Mouse (Mus musculus) liver, embryonic 14.5 days (tissue): ENCODE measurements around the gene Cchcr1. TPM values are rescaled to one million over a fixed set of nuclear protein-coding genes. Genes with fewer than 3 reads are reported as not detected.

Source experiments
- ATAC-seq: fragments of 200-750 bp; cut with Nextera tagmentation; 2 replicates; pipeline ENCODE4 v1.8.0; 2017; ENCODE audit warnings: moderate number of reproducible peaks, mild to moderate bottlenecking, moderate library complexity; ENCODE audit not compliant: insufficient read depth
- DNase-seq, 3 experiments: peaks; one replicate each; pipeline ENCODE4 v3.0.0-alpha.2; 2012 to 2013; ENCODE audit warnings: low read depth in 3 of 3, low spot score in 3 of 3
- H3K27ac ChIP-seq: fragments of 300-500 bp; sonication (generic); 2 replicates; pipeline ENCODE4 v1.5.1; 2014; ENCODE audit warnings: moderate library complexity, mild to moderate bottlenecking, control low read depth, inconsistent platforms
- H3K27me3 ChIP-seq: fragments of 300-500 bp; sonication (generic); 2 replicates; pipeline ENCODE4 v1.6.1; 2014; ENCODE audit warnings: mild to moderate bottlenecking, low read length, moderate library complexity; ENCODE audit not compliant: control insufficient read depth, insufficient read depth
- H3K36me3 ChIP-seq: fragments of 300-500 bp; sonication (generic); replicated peaks from 2 replicates; pipeline ENCODE4 v1.6.1; 2014; ENCODE audit warnings: low read depth; ENCODE audit not compliant: control insufficient read depth, insufficient read depth
- H3K4me1 ChIP-seq, 2 experiments: fragments of 200-500 bp in 1 of 2; fragments of 300-500 bp in 1 of 2; sonication (generic) in 1 of 2; replicated peaks; 2 replicates each; pipeline ENCODE4 v1.6.1; 2012 to 2014; ENCODE audit warnings: antibody characterized with exemption in 1 of 2, inconsistent platforms in 1 of 2, low read length in 1 of 2; ENCODE audit not compliant: control insufficient read depth in 2 of 2, insufficient read depth in 2 of 2
- H3K4me2 ChIP-seq: fragments of 300-500 bp; sonication (generic); 2 replicates; pipeline ENCODE4 v1.6.1; 2014; ENCODE audit warnings: low read depth, mild to moderate bottlenecking, control low read depth, moderate library complexity
- H3K4me3 ChIP-seq, 2 experiments: fragments of 200-500 bp in 1 of 2; fragments of 300-500 bp in 1 of 2; sonication (generic) in 1 of 2; 2 replicates each; pipeline ENCODE4 v1.5.1; 2012 to 2014; ENCODE audit warnings: low read depth in 2 of 2, low read length in 2 of 2, mild to moderate bottlenecking in 2 of 2, control low read depth in 1 of 2, inconsistent platforms in 1 of 2, moderate library complexity in 1 of 2; ENCODE audit not compliant: insufficient read depth in 1 of 2
- H3K9ac ChIP-seq: fragments of 300-500 bp; sonication (generic); replicated peaks from 2 replicates; pipeline ENCODE4 v1.6.1; 2014; ENCODE audit warnings: mild to moderate bottlenecking, control low read depth, moderate library complexity
- H3K9me3 ChIP-seq: fragments of 300-500 bp; sonication (generic); 2 replicates; pipeline ENCODE4 v1.6.1; 2016; ENCODE audit warnings: low read length, mixed read lengths; ENCODE audit not compliant: control insufficient read depth
- CTCF ChIP-seq: IDR thresholded peaks from 2 replicates; pipeline ENCODE4 v1.5.1; 2016; ENCODE audit warnings: antibody characterized with exemption, low read depth, control low read depth
- EP300 ChIP-seq: IDR thresholded peaks from 2 replicates; pipeline ENCODE4 v1.6.1; 2016; ENCODE audit warnings: antibody characterized with exemption, low read depth
- WGBS: fragments of 180-500 bp; shearing (Covaris S2); extraction: QIAGEN DNeasy Blood & Tissue Kit; methylation state at CpG from one replicate; pipeline ENCODE4 v1.1.7; 2014; ENCODE audit not compliant: insufficient replicate concordance; 5-methylcytosine and 5-hydroxymethylcytosine counted together
- polyA plus RNA-seq, 2 experiments: library from polyadenylated mRNA; depleted of rRNA in 1 of 2; stranded (reverse) in 1 of 2; unstranded in 1 of 2; fragments of >200 nt; fragmentation: Nextera tagmentation in 1 of 2; extraction: Ambion mirVana in 1 of 2; gene quantifications; 2 replicates each; pipeline versions ENCODE4 v1.2.1 to v1.2.3; 2012 to 2014

The Cchcr1 gene
- polyA plus RNA-seq, 2 experiments: 3.8 to 9.4 TPM

DNA sequence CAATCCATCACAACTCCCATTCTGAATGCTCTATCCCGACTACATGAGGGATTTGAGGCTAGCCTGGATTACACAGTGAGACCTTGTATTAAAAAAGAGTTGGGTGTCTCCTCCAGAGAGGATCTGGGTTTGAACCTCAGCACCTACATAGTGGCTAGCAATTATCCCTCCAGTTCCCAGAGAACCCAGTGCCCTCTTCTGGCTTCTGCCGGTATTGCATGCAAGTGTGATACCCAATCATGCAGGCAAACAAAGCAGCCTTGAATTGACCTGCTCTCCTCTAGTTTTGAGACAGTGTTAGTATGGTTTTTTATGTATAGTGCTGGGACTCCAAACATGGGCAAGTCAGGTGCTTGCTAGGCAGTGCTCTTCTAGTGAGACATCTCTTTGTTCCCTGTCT, 3.0 kb upstream of the Cchcr1 start:
- Histone ChIP-seq H3K36me3 (peaks cover 10% of the 10 kb centered on the region), H3K9ac (no peak overlapping the region), H3K27ac (no peak overlapping the region), H3K27me3 (no peaks in the 10 kb centered on the region), H3K9me3 (no peaks in the 10 kb centered on the region), H3K4me2 (peak overlapping the region; percentile 85), H3K4me1 (peaks cover 5 to 16% of the 10 kb centered on the region in 2 experiments), H3K4me3 (no peak overlapping the region; a peak in 1 of 4 replicates)
- no peak for ATAC-seq
- 6% methylated on average over 2 of the region's 2 CpGs for WGBS
- TF ChIP-seq CTCF: peak; percentile 93
- no peak for TF ChIP-seq EP300
- DNase-seq: peak; percentile 49 to 60 (median 59)

DNA sequence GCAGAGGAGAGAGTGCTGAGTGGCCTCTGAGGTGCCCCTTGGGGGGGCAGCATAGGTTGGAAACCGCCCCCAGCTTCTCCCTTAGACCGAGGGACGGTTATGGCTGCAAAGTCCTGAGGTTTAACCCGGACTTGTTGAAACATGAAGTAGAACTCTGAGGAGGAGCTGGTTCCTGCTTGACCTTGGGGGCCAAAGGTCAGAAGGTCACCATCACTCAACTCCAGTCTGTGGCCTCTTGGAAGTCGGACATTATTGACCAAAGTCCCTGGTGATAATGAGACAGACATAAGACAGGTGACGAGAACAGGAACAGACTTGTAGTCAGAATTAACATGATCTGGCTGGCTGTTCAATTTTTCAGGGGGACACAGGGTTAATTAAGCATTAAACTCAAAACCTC, 2.1 kb upstream of the Cchcr1 start:
- H3K4me2 ChIP-seq: peak overlapping the region; percentile 85
- no peak for TF ChIP-seq CTCF
- TF ChIP-seq EP300: no peak
- DNase-seq: no peak
- WGBS: 74% methylated on average over 6 of the region's 6 CpGs
- H3K27me3 ChIP-seq: no peaks in the 10 kb centered on the region
- H3K36me3 ChIP-seq: peaks cover 10% of the 10 kb centered on the region
- H3K9me3 ChIP-seq: no peaks in the 10 kb centered on the region
- peak overlapping the region; percentile 76 to 96 for H3K4me3 ChIP-seq
- H3K27ac ChIP-seq: no peak overlapping the region
- H3K9ac ChIP-seq: peak overlapping the region; percentile 67
- no peak for ATAC-seq
- peaks cover 5 to 16% of the 10 kb centered on the region in 2 experiments for H3K4me1 ChIP-seq

- DNase-seq: peak; percentile 10 to 20 (median 20)
- H3K9ac ChIP-seq: peak overlapping the region; percentile 67
- peak overlapping the region; percentile 76 to 96 for H3K4me3 ChIP-seq
- no peaks in the 10 kb centered on the region for H3K9me3 ChIP-seq
- peak overlapping the region; percentile 85 for H3K4me2 ChIP-seq
- H3K36me3 ChIP-seq: peaks cover 10% of the 10 kb centered on the region
- no peaks in the 10 kb centered on the region for H3K27me3 ChIP-seq
- peaks cover 5 to 16% of the 10 kb centered on the region in 2 experiments for H3K4me1 ChIP-seq
- no peak overlapping the region for H3K27ac ChIP-seq
- ATAC-seq: no peak; the same call in 1 of the 2 replicates
- TF ChIP-seq EP300: no peak
- no peak for TF ChIP-seq CTCF
- whole genome bisulfite sequencing: 10% methylated on average over 25 of the region's 25 CpGs
These were observed 824 bp upstream of the Cchcr1 start for GRCm38 (mm10) chr17:35515911-35516640.

DNA sequence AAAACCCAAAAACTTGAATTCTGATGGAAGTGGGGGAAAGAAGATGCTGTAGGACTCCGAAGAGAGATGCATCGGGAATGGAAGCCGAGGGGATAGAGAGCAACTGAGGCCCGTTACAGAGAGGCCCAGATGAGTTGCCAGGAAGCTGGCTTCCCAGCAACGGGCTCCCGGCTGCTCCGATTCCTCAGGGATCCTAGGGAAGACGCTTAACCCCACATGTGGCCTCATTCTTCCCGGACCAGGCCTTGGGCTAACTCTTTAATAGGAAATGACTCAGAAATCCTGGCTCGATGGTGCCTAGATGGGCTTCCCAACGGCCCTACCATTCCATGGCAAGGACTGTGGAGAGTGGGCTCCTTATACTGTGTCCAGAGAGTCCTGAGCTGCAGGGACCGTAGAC, 626 bp downstream of the Cchcr1 start:
- DNase-seq (no peak), ATAC-seq (no peak)
- H3K27me3 ChIP-seq: no peaks in the 10 kb centered on the region
- H3K9me3 ChIP-seq: no peaks in the 10 kb centered on the region
- H3K4me3 ChIP-seq: peak overlapping the region; percentile 65 to 76
- H3K27ac ChIP-seq: peak overlapping the region; percentile 32; the same call in 1 of the 2 replicates
- H3K4me1 ChIP-seq: peaks cover 5 to 16% of the 10 kb centered on the region in 2 experiments
- TF ChIP-seq CTCF (no peak), EP300 (no peak)
- peak overlapping the region; percentile 81 for H3K9ac ChIP-seq
- peaks cover 8% of the 10 kb centered on the region for H3K36me3 ChIP-seq
- WGBS: 15% methylated on average over 12 of the region's 12 CpGs
- peak overlapping the region; percentile 85 for H3K4me2 ChIP-seq

- 80% methylated on average over 9 of the region's 9 CpGs for WGBS
- H3K27ac ChIP-seq: no peak overlapping the region
These were observed 7.5 kb downstream of the Cchcr1 start for GRCm38 (mm10) chr17:35524354-35524753.

More at GRCm38 (mm10) chr17:35524354-35524753, 7.5 kb downstream of the Cchcr1 start:
- Histone ChIP-seq H3K9ac (no peak overlapping the region), H3K4me3 (no peak overlapping the region), H3K9me3 (no peaks in the 10 kb centered on the region), H3K4me2 (no peak overlapping the region), H3K27me3 (no peaks in the 10 kb centered on the region), H3K36me3 (peaks cover 2% of the 10 kb centered on the region), H3K4me1 (no peaks in the 10 kb centered on the region)
- DNase-seq: no peak
- ATAC-seq: no peak
- no peak for TF ChIP-seq EP300
- no peak for TF ChIP-seq CTCF
